Mouse (Mus musculus) cerebellum, adult 9-10 months (tissue): ENCODE measurements around the gene Strbp.
"Not testable (repeated sequence)": the region's sequence is repeated elsewhere in the genome, so short reads cannot be mapped to it uniquely, and the experiment has no call there.

ENCODE experiments used
- DNase-seq: peaks from one replicate; pipeline ENCODE4 v3.0.0; 2022

Strbp gene

DNA sequence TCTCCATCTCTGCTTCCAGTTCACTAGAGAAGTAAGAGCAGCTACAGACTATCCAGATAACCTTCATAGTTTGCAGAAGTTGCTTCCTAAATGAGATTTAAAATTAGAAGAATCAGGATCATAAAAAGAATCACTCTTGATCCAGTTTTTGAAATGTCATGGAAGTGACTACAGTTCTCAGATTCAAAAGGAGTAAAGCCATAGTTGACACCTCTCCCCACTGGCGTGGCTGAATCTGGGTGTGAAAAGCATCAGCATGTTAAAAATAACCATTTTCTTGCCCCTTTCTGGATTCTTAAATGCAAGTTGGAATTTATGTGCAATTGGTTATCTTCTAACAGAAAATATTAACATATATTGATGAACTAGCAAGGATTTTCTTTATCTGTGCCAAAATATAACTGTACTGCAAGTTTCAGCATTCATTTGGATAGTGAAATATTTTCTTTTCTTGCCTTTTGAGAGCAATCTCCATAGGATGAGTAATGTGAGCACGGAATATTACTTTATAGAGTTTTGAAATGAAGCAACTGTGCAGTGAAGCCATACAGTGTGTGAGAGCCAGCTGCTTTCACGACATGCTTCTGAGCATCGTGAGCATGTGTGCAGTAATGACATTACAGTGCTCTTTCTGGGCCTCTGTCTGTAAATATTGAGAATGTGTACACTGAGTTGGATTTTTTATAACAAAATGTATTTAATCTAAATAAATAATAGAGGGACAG, 184.9 kb downstream of the Strbp start:
- DNase-seq: no peak

DNA sequence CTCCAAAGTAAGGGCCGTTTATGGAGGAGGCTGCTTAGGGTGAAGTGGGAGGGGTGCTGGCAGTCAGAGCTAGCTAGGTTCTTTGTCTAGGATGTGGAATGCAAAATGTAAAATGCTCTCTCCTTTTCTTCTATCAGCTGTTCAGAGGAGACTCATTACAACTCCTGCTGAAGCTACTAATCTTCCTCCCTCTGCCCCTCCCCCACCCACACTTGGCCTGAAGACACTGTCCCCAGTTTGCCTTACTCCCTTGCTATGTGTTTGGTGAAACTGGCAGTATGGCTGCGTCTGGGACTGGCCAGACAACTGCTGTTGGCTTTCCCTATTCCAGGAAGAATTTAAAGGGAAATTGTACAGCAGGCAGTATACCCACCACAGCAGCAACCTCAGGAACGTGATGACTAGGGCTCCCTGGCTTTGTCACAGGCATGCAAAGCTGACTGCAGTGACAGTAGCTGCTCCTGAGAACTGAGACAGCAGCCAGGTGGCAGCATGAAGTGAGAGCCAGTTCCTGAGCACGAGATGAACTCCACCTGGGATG, 186.7 kb downstream of the Strbp start:
- DNase-seq: peak; percentile 72

DNA sequence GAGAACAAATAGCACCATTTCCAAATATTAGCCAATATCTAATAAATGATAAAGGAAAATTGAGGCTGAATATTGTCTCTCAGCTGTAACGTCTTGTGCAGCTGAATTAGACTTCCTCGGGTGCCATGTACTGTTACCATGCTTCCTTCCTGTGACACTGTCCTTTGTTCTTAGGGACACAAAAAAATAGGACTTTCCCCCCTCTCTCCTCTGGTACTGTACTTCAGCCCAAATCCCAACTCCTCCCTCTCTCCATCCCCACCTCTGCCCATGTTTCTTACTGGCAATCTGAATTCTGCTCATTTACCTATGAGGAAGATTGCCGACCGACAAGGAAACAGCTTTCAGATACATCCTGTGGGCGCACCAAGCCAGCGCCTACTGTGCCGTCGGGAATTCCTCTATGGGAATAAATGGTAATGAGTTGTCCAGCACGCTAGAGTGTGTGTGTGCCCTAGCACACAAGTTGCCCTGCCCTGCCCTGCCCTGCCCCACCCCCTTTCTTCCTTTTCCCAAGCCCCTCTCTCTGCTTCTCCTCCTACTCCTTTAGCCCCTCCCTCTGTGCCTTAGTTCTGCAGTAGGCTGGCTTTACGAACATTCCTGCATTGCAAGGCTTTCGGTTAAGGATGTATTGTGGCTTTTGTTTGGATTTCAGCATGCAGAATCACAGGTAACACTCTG, 187.5 kb downstream of the Strbp start, which contains the start of gene Gpr21:
Gene Gpr21 (plus strand): TSS at position 303 of the 681 bp plus-strand sequence.
- no peak for DNase-seq

DNA sequence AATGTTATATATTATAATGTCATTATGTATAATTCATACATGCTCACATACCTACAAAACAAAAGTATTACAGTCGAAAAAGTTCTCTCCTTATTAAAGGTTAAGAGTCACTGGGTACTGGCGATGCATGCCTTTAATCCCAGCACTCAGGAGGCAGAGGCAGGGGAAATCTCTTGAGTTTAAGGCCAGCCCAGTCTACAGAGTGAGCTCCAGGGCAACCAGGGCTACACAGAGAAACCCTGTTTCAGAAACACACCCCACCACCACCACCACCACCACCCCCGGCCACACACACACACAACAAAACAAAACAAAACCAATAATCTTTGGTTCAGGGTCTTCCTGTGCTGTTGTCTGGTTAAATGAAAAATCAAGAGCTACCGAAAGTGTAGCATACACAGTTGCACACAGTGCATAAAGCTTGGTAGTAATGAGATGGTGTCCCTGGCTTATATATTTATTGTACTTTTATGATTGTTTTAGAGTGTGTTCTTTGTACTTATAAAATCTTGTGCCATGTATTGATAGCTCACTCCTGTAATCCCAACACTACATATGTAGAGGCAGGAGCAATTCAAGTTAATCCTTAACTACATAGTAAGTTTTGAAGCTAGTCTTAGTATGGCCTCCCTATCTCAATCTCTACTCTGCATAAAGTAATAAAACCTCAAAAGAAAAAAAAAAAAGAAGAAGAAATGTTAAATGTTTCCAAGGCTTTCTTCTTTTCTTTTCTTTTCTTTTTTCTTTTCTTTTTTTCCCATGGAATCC, 192.3 kb downstream of the Strbp start:
- DNase-seq: no peak

DNA sequence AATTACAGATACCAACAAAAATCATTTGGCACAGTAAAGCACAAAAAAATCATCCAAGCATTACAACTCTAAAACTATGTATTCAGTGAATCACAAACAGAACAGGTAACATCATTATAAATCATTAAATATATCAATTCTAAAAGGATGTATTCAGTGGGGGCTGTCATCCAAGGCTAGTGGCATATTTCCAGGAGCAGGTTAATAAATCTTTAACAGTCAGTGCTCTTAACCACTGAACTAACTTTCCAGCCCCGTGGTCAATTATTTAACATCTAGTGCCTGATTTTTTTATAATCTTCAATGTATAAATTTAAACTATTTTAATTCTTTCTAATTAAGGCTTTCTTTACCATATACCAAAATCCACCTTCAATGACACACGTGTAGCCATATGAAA, 197.8 kb downstream of the Strbp start:
- not testable (repeated sequence) for DNase-seq

DNA sequence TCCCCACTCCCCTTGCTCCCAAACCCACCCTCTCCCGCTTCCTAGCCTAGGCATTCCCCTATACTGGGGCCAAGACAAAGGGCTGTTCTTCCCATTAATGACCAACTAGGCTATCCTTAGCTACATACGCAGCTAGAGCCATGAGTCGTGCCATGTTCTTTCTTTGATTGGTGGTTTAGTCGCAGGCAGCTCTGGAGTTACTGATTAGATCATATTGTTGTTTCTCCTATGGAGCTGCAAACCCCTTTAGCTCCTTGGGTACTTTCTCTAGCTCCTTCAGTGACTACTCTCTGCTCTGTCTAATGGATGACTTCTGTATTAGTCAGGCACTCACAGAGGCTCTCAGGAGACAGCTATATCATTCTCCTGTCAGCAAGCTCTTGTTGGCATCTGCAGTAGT, 206.3 kb downstream of the Strbp start:
- no peak for DNase-seq

DNA sequence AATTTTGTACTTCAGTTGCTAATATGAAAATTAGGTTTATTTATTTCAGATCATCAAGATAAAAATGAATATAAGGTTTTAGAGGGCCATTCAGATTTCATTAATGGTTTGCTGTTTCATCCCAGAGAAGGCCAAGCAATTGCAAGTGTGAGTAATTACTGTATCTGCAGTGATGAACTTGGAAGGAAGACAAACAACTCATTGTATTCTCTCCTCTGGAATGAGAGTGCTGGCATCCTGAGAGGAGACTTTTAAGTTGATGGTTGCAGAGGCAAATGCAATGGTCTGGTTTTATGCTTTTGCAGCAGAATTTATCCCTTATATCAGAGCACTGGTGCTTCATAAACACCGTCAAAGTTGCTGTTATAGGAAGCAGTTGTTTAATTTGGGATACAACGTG, 214.7 kb downstream of the Strbp start:
- no peak for DNase-seq

DNA sequence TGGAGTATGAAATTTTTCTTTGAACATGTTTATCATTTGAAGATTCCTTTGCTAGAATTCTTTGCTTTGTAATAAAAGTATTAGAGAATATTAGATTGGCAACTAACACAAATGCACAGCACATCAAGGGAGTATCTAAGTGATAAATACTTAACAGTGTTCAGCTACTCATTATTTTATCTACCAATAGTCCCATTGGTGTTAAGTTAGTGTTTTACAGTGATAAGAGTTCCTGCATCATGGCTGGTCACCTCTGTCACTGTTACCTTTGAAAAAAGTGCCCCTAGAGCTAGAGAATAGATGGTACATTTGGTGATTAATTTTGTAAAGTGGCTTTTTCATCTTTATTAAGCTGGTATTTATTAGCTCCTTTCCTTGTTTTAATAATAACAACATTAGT, 217.3 kb downstream of the Strbp start:
- DNase-seq: no peak

DNA sequence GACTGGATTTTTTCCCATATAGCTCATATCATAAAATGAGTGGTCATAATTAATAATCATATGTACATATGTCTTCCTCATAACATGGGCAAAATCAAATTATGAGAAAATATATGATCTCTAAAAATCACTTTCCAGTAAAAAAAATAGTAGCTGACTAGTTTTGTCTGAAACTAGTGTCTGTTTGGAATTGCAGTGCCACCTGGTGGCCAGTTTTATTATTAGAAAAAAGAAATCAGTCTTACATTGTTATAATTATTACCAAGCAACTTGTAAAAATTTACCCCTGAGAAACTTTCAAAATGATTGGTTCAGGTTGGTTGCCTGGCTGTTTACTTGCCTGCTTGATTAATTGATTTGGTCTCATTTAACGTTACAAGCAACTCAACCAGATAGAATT, 218.3 kb downstream of the Strbp start:
- peak; percentile 69 for DNase-seq

DNA sequence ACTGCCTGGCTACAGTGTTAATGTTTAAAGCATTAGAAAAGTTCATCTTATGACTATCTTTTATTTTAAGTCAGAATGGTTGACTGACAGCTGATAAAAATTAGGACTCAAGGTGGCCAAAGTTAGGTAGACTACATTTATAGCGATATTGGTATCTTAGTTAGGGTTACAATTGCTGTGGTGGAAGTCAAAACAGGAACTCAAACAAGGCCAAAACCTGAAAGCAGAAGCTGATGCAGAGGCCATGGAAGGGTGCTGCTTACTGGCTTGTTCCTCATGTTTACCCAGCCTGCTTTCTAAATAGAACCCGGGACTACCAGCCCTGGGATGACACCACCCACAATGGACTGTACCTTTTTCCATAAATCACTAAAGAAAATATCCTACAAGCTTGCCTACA, 219.5 kb downstream of the Strbp start:
- no peak for DNase-seq

DNA sequence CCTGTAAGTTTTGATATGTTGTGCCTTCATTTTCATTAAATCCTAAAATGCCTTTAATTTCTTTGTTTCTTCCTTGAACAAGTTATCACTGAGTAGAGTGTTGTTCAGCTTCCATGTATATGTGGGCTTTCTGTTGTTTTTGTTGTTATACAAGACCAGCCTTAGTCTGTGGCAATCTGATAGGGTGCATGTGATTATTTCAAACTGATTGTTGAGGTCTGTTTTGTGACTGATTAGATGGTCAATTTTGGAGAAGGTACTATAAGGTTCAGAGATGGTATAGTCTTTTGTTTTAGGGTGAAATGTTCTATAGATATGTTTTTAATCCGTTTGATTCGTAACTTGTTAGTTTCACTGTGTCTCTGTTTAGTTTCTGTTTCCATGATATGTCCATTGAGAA, 223.6 kb downstream of the Strbp start:
- DNase-seq: no peak

DNA sequence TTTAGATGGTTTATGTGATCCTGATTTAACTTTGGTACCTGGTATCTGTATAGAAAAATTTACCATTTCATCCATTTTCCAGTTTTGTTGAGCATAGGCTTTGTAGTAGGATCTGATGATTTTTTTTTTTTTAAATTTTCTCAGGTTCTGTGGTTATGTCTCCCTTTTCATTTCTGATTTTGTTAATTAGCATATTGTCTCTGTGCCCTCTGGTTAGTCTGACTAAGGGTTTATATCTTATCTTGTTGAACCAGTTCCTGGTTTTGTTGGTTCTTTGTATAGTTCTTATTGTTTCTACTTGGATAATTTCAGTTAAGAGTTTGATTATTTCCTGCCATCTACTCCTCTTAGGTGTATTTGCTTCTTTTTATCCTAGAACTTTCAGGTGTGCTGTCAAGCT, 224.1 kb downstream of the Strbp start:
- no peak for DNase-seq

DNA sequence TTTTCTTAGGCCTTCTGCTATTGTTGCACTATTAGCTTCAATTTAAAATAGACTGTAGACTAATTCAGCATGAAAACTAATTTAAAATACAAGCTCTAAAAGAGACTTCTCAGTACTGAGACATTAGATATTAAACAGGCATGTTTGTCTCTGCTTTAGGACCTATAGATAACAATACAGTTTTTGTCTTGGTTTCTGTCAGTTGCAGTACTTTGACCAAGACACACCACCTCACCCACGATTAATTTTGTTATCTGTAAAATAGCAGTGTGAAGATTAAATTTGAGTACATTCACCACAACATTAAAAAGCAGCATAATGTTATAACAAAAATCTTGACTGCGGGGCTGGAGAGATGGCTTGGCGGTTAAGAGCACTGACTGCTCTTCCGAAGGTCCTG, 237.4 kb downstream of the Strbp start:
- no peak for DNase-seq

DNA sequence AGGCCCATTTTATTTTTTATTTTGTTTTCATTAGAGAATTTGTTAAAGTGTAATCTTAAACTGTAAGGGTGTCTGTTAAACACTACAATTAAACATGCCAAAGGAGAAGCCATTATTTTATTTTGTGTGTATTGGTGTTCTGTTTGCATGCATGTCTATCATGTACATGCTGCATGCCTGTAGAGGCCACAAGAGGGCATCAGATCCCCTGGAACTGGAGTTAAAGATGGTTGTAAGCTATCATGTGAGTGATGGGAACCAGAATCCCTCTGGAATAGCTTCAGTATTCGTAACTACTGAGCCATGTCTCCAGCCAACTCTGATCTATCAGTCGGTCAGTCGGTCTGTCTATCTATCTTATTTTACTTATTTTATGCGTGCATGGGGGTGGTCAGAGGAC, 243.0 kb downstream of the Strbp start:
- no peak for DNase-seq

DNA sequence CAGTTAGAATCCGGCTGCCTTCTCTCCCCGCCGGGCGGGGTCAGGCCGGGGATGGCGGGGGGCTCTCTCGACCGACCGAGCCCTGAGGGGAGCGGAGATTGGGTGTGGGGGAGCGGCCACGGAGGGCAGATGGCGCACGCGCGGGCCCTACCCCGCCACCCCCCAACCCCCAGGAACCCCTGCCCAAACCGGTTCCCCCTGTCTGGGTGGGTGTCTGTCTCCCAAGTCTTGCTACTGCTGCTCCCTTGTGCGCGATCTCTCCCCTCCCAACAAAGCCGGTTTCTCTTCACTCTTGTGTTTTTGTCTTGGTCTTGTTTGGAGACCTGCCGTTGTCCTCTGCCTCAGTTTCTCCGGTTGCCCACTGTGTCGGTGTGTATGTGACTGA, 251.3 kb downstream of the Strbp start:
- peak; percentile 59 for DNase-seq

DNA sequence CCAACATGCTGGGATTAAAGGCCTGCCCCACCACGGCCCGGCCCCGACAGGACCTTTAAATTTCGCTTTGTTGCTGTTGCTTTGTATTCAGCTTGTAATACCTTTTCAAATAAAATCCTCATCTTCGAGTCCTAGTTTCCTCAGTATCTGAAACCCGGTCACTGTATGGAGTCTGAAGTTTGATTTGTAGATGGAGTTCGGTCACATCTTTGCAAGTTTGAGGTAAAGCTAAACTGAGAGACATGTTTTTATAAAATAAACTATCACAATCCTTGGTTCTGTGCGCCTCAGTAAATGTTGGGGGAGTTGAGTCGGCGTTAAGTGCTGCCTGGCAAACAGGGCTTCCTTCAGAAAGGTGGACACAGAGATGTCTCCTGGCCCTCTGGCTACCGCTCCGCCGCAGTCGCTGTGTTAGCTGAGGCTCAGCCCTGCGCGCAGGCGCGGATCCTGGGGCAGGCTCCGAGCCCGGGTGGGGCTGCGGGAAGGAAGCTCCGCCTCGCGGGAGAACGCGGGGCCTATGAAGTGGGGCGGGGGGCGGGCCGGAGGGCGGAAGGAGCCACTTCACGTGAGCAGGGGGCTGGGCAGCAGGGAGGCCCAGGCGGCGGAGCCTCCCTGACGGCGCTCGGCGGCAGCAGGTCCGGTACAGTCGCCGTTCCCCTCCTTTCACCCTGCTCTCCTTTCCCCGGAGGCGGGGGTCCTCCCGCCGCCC, 251.8 kb downstream of the Strbp start:
- peak; percentile 92 for DNase-seq

DNA sequence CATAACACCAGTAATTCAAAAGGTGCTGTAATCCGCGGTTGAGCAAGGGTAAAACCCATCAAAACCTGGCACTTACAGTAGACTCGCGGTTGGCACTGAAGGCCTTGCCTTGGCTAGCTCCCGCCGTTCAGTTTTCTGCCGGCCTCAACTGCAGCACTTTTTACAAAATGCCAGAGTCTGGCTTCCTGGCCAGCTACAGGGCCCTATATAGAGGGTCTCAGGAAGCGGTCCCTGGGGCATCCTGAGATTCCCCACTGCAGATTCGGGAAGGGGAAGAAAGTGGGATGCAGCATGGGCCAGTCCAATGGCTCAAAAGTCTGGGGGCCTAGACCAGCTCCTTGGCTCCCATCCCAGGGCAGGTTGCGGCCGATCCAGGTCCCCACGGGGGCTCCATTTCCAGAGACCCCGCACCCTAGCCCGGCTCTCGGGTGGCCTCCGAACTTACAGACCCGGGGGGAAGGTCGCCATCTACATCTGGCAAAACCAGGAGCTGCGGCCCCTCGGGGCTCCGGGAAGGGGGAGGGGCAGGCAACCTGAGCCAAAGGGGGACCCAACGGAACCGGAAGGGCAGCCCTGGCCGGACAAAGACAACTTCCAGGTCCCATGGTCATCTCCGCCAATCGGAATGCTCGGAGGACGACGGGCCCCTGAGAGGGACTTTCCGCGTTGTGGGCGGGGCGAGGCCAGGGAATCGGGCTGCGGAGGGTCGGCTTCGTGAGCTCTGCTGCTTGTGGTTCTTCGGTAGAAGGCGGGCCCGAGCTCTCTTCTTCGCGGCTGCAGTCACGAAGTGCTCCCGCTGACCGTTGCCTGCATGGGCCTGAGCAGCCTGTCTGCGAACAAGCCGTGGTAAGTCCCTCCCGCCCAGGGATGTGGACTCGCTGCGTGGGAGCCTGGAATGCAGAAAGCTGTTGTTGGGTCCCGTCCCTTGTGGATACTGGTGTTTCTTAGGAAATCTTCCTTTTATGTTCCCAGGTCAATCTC, 260.8 kb downstream of the Strbp start, which contains the start of the genes Zbtb26, Zbtb6 and Rabgap1:
Gene Zbtb26 (minus strand): TSS at position 525 of the 981 bp plus-strand sequence.
Gene Zbtb6 (minus strand): TSS at position 561 of the 981 bp plus-strand sequence.
Gene Rabgap1 (plus strand): TSS at position 669 of the 981 bp plus-strand sequence.
- DNase-seq: peak; percentile 93
